Comparison of ENCODE assay signal across 13 mouse cellular contexts in the genomic region with DNA sequence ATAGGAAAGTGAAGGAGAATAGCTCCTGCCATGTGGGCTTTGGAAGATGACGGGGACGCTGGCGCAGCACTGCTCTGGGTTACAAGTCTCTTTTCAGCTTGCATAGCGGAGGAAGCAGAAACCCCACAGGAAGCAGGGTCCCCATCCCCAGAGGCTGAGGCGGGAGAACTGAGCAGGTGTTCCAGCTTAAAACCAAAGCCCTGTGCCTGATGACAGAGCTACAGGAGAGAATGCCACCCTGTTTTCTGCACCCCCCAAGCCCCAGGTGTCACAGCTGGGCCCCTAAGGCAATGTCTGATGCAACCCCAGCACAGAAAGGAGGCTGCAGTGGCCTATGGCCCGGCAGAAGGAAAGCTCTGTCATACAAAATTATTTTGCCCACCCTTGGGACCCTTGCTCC. TPM values are rescaled to one million over a fixed set of nuclear protein-coding genes. Genes with fewer than 3 reads are reported as not detected.
DNase-seq lines count a peak whose midpoint lies in the region; ATAC-seq and TF ChIP-seq lines count a peak whose summit lies in the region.
"Had no signal": no experiment of that assay in that cellular context is flagged by ENCODE, and none has a peak within 500 bp of the region (broad histone marks: within the 10 kb centered on the region; RNA-seq: fewer than 3 reads in every experiment).

No protein-coding gene starts in this region.

- no peak overlapping the region for H3K4me2 ChIP-seq in hindbrain, embryonic 11.5 days (replicated peaks; ENCODE audit: low read depth, low read length)
- H3K4me2 ChIP-seq in hindbrain, embryonic 16.5 days (ENCODE audit: low read length): no peak overlapping the region

- no peak overlapping the region for H3K9ac ChIP-seq in hindbrain, embryonic 11.5 days (ENCODE audit: low read depth, low read length)
- H3K9ac ChIP-seq in hindbrain, embryonic 16.5 days (ENCODE audit: low read depth, low read length): no peak overlapping the region

- DNase-seq in hindbrain, embryonic 11.5 days (ENCODE audit: low spot score): no peak
- DNase-seq in A20 (ENCODE audit: low read depth, low spot score): peak; percentile 8
- peak; percentile 12 for DNase-seq in brain, embryonic 14.5 days (ENCODE audit: low read depth)
- DNase-seq in limb, embryonic 10.5 days (ENCODE audit: low spot score): no peak
- DNase-seq in adrenal gland, postnatal 14 days: no peak
- no peak for DNase-seq in urinary bladder, postnatal 14 days (ENCODE audit: low spot score)
- no peak for DNase-seq in urinary bladder, postnatal 36 days (ENCODE audit: low spot score in 2 of 2)
- DNase-seq: heart, postnatal 10 days; layer of hippocampus, postnatal 36 days had no signal

- no peaks in the 10 kb centered on the region for H3K9me3 ChIP-seq in hindbrain, embryonic 11.5 days (ENCODE audit: control insufficient read depth, low read length)
- H3K9me3 ChIP-seq in hindbrain, embryonic 16.5 days (ENCODE audit: control insufficient read depth, low read length): no peaks in the 10 kb centered on the region
- H3K9me3 ChIP-seq in limb, embryonic 10.5 days (replicated peaks): no peaks in the 10 kb centered on the region
- H3K9me3 ChIP-seq: G1E; megakaryocyte, embryonic 14.5 days had no signal

- 56% methylated on average over 6 of the region's 6 CpGs for WGBS in hindbrain, embryonic 11.5 days
- 40% methylated on average over 6 of the region's 6 CpGs for WGBS in hindbrain, embryonic 16.5 days
- 63% methylated on average over 6 of the region's 6 CpGs for WGBS in limb, embryonic 10.5 days

- ATAC-seq in hindbrain, embryonic 11.5 days (ENCODE audit: low FRiP score): peak; percentile 17; the same call in 1 of the 2 replicates
- ATAC-seq in hindbrain, embryonic 16.5 days: no peak

- no peak for TF ChIP-seq CTCF in brain, embryonic 14.5 days (IDR thresholded peaks at IDR 0.05; ENCODE audit: borderline replicate concordance, extremely low read depth, insufficient read depth, insufficient read length)

- no peaks in the 10 kb centered on the region for H3K36me3 ChIP-seq in hindbrain, embryonic 11.5 days (ENCODE audit: control insufficient read depth, insufficient read depth, low read length)
- H3K36me3 ChIP-seq in hindbrain, embryonic 16.5 days (ENCODE audit: control insufficient read depth, insufficient read depth, low read length): no peaks in the 10 kb centered on the region
- no peaks in the 10 kb centered on the region for H3K36me3 ChIP-seq in limb, embryonic 10.5 days
- H3K36me3 ChIP-seq: G1E had no signal

- no peak overlapping the region for H3K27ac ChIP-seq in hindbrain, embryonic 11.5 days (ENCODE audit: low read depth, low read length)
- H3K27ac ChIP-seq in hindbrain, embryonic 16.5 days (ENCODE audit: low read depth, low read length): no peak overlapping the region
- H3K27ac ChIP-seq in limb, embryonic 10.5 days: peak overlapping the region; percentile 75

- TF ChIP-seq POLR2A in brain, embryonic 14.5 days (IDR thresholded peaks at IDR 0.05; ENCODE audit: borderline replicate concordance, extremely low read depth, insufficient read depth, insufficient read length, poor library complexity, severe bottlenecking): no peak

- H3K4me1 ChIP-seq in hindbrain, embryonic 11.5 days (replicated peaks; ENCODE audit: control insufficient read depth, insufficient read depth, low read length): peaks cover 3% of the 10 kb centered on the region; the same call in 1 of the 2 replicates
- no peaks in the 10 kb centered on the region; the same call in 1 of the 2 replicates for H3K4me1 ChIP-seq in hindbrain, embryonic 16.5 days (ENCODE audit: control insufficient read depth, insufficient read depth, low read depth, low read length)
- H3K4me1 ChIP-seq in limb, embryonic 10.5 days: peaks cover 22% of the 10 kb centered on the region

- no peak overlapping the region for H3K4me3 ChIP-seq in hindbrain, embryonic 11.5 days (ENCODE audit: low read depth, low read length)
- H3K4me3 ChIP-seq in hindbrain, embryonic 16.5 days (ENCODE audit: low read length): no peak overlapping the region
- H3K4me3 ChIP-seq in limb, embryonic 10.5 days: 0 out of 2 replicates have a peak overlapping the region, but pooled peaks have one; percentile 2
- H3K4me3 ChIP-seq: erythroblast, embryonic 14.5 days; megakaryocyte, embryonic 14.5 days had no signal

- no peaks in the 10 kb centered on the region for H3K27me3 ChIP-seq in hindbrain, embryonic 11.5 days (ENCODE audit: control insufficient read depth, insufficient read depth, low read length)
- H3K27me3 ChIP-seq in hindbrain, embryonic 16.5 days (replicated peaks; ENCODE audit: control insufficient read depth, insufficient read depth, low read length): no peaks in the 10 kb centered on the region
- H3K27me3 ChIP-seq in limb, embryonic 10.5 days (ENCODE audit: low read depth, poor library complexity, severe bottlenecking): no peaks in the 10 kb centered on the region

RNA-seq across cellular contexts. Expression of gene Ttll10, which starts 11.1 kb away (rescaled TPM):
- polyA plus RNA-seq in hindbrain, embryonic 11.5 days (2014; fragmentation: Nextera tagmentation; extraction: Ambion mirVana): 0.10 TPM in 1 of 2 replicates, not detected in the other
- polyA plus RNA-seq in hindbrain, embryonic 16.5 days (2015; fragmentation: Nextera tagmentation; extraction: Ambion mirVana): not detected in 2 replicates
- 0.05 and 0.23 TPM in 2 replicates for polyA plus RNA-seq in brain, embryonic 14.5 days (2012; rRNA removed)
- polyA plus RNA-seq in limb, embryonic 10.5 days (2016; fragmentation: Nextera tagmentation; extraction: Ambion mirVana): 0.54 and 0.67 TPM in 2 replicates
- total RNA-seq in adrenal gland, postnatal 14 days (2021): 0.70 TPM in 1 of 2 replicates, not detected in the other
- total RNA-seq: heart, postnatal 10 days had no signal
- polyA plus RNA-seq: erythroblast, embryonic 14.5 days; G1E had no signal

RNA-seq across cellular contexts. Expression of gene 9430015G10Rik, which starts 39.5 kb away (rescaled TPM):
- polyA plus RNA-seq in hindbrain, embryonic 11.5 days (2014; fragmentation: Nextera tagmentation; extraction: Ambion mirVana): 44.0 and 44.4 TPM in 2 replicates
- polyA plus RNA-seq in hindbrain, embryonic 16.5 days (2015; fragmentation: Nextera tagmentation; extraction: Ambion mirVana): 28.0 and 31.3 TPM in 2 replicates
- 68.0 and 85.5 TPM in 2 replicates for polyA plus RNA-seq in brain, embryonic 14.5 days (2012; rRNA removed)
- 76.0 and 78.5 TPM in 2 replicates for polyA plus RNA-seq in limb, embryonic 10.5 days (2016; fragmentation: Nextera tagmentation; extraction: Ambion mirVana)
- total RNA-seq in adrenal gland, postnatal 14 days (2021): 10.4 and 12.7 TPM in 2 replicates

RNA-seq across cellular contexts. Expression of gene Tnfrsf18, which starts 44.3 kb away (rescaled TPM):
- polyA plus RNA-seq in hindbrain, embryonic 11.5 days (2014; fragmentation: Nextera tagmentation; extraction: Ambion mirVana): 0.74 and 2.4 TPM in 2 replicates
- polyA plus RNA-seq in hindbrain, embryonic 16.5 days (2015; fragmentation: Nextera tagmentation; extraction: Ambion mirVana): 1.7 and 1.8 TPM in 2 replicates
- polyA plus RNA-seq in brain, embryonic 14.5 days (2012; rRNA removed): 0.24 and 0.25 TPM in 2 replicates
- 1.2 and 1.5 TPM in 2 replicates for polyA plus RNA-seq in limb, embryonic 10.5 days (2016; fragmentation: Nextera tagmentation; extraction: Ambion mirVana)
- 2.4 TPM in 1 of 2 replicates, not detected in the other for total RNA-seq in adrenal gland, postnatal 14 days (2021)
- total RNA-seq: layer of hippocampus, postnatal 36 days had no signal
- polyA plus RNA-seq: erythroblast, embryonic 14.5 days; G1E had no signal

RNA-seq across cellular contexts. Expression of gene Tnfrsf4, which starts 56.6 kb away (rescaled TPM):
- polyA plus RNA-seq in hindbrain, embryonic 11.5 days (2014; fragmentation: Nextera tagmentation; extraction: Ambion mirVana): 0.39 and 0.73 TPM in 2 replicates
- 0.64 TPM in 1 of 2 replicates, not detected in the other for polyA plus RNA-seq in hindbrain, embryonic 16.5 days (2015; fragmentation: Nextera tagmentation; extraction: Ambion mirVana)
- polyA plus RNA-seq in brain, embryonic 14.5 days (2012; rRNA removed): 3.3 and 4.4 TPM in 2 replicates
- 0.60 and 0.61 TPM in 2 replicates for polyA plus RNA-seq in limb, embryonic 10.5 days (2016; fragmentation: Nextera tagmentation; extraction: Ambion mirVana)
- total RNA-seq in adrenal gland, postnatal 14 days (2021): 0.56 and 3.4 TPM in 2 replicates

Comparison
In these comparisons a context has a peak if more than half of its experiments do, and no peak if none do; other contexts are left out.
1. DNase-seq: peak in A20 (single experiment) and brain, embryonic 14.5 days (single experiment); none in hindbrain, embryonic 11.5 days (single experiment), limb, embryonic 10.5 days (single experiment), adrenal gland, postnatal 14 days (single experiment), urinary bladder, postnatal 14 days (single experiment) and urinary bladder, postnatal 36 days (0 of 2).